In genomic region chr5:133310979-133311890, GRCm38 (mm10) we compare ENCODE assay signal across 9 mouse cellular contexts.
DNase-seq lines count a peak whose midpoint lies in the region; ATAC-seq and TF ChIP-seq lines count a peak whose summit lies in the region.
"Had no signal": no experiment of that assay in that cellular context is flagged by ENCODE, and none has a peak within 500 bp of the region (broad histone marks: within the 10 kb centered on the region; RNA-seq: fewer than 3 reads in every experiment).

No protein-coding gene starts in this region.

- 37% methylated on average over 6 of the region's 6 CpGs for WGBS in embryonic facial prominence, embryonic 10.5 days
- WGBS in hindbrain, postnatal 0 days: 26% methylated on average over 6 of the region's 6 CpGs
- 9% methylated on average over 6 of the region's 6 CpGs for WGBS in midbrain, embryonic 14.5 days
- WGBS in kidney, embryonic 14.5 days: 47% methylated on average over 6 of the region's 6 CpGs

- H3K27ac ChIP-seq in embryonic facial prominence, embryonic 10.5 days (replicated peaks): peak overlapping the region; percentile 51; the same call in 1 of the 2 replicates
- no peak overlapping the region for H3K27ac ChIP-seq in hindbrain, postnatal 0 days
- peak overlapping the region; percentile 53 for H3K27ac ChIP-seq in midbrain, embryonic 14.5 days (replicated peaks; ENCODE audit: low read depth, low read length)
- no peak overlapping the region for H3K27ac ChIP-seq in kidney, embryonic 14.5 days (ENCODE audit: low read depth, low read length)

- H3K9ac ChIP-seq in hindbrain, postnatal 0 days (replicated peaks; ENCODE audit: low read length): no peak overlapping the region
- H3K9ac ChIP-seq in midbrain, embryonic 14.5 days (replicated peaks; ENCODE audit: low read length): no peak overlapping the region
- no peak overlapping the region for H3K9ac ChIP-seq in kidney, embryonic 14.5 days (ENCODE audit: low read depth, low read length)

- no peaks in the 10 kb centered on the region for H3K27me3 ChIP-seq in embryonic facial prominence, embryonic 10.5 days (replicated peaks; ENCODE audit: low read depth, poor library complexity, severe bottlenecking)
- no peaks in the 10 kb centered on the region for H3K27me3 ChIP-seq in hindbrain, postnatal 0 days (ENCODE audit: insufficient read depth, low read length)
- H3K27me3 ChIP-seq in midbrain, embryonic 14.5 days (ENCODE audit: control insufficient read depth, insufficient read depth, low read length): no peaks in the 10 kb centered on the region
- no peaks in the 10 kb centered on the region for H3K27me3 ChIP-seq in kidney, embryonic 14.5 days (ENCODE audit: control insufficient read depth, insufficient read depth, low read length)

- no peak overlapping the region for H3K4me3 ChIP-seq in embryonic facial prominence, embryonic 10.5 days
- H3K4me3 ChIP-seq in hindbrain, postnatal 0 days (ENCODE audit: low read length): no peak overlapping the region
- H3K4me3 ChIP-seq in midbrain, embryonic 14.5 days (replicated peaks; ENCODE audit: low read depth, low read length): no peak overlapping the region
- no peak overlapping the region for H3K4me3 ChIP-seq in kidney, embryonic 14.5 days (ENCODE audit: low read length)
- H3K4me3 ChIP-seq: myocyte had no signal

- H3K4me2 ChIP-seq in hindbrain, postnatal 0 days (ENCODE audit: low read depth, low read length): no peak overlapping the region
- H3K4me2 ChIP-seq in midbrain, embryonic 14.5 days (ENCODE audit: low read length): no peak overlapping the region
- H3K4me2 ChIP-seq in kidney, embryonic 14.5 days (replicated peaks; ENCODE audit: low read depth, low read length): no peak overlapping the region

- no peaks in the 10 kb centered on the region for H3K9me3 ChIP-seq in embryonic facial prominence, embryonic 10.5 days
- H3K9me3 ChIP-seq in hindbrain, postnatal 0 days (ENCODE audit: low read length): no peaks in the 10 kb centered on the region
- H3K9me3 ChIP-seq in midbrain, embryonic 14.5 days (ENCODE audit: control insufficient read depth, low read length): no peaks in the 10 kb centered on the region
- no peaks in the 10 kb centered on the region for H3K9me3 ChIP-seq in kidney, embryonic 14.5 days (ENCODE audit: control insufficient read depth, low read length)

- peak; percentile 68 for ATAC-seq in hindbrain, postnatal 0 days
- ATAC-seq in midbrain, embryonic 14.5 days (ENCODE audit: low FRiP score, low TSS enrichment): peak; percentile 63; the same call in 1 of the 2 replicates
- ATAC-seq in kidney, embryonic 14.5 days (ENCODE audit: low FRiP score, low TSS enrichment): no peak

- TF ChIP-seq CTCF in hindbrain, postnatal 0 days (IDR thresholded peaks at IDR 0.05; ENCODE audit: low read depth): no peak

- DNase-seq in brain, adult 2 months (ENCODE audit: low read depth, low spot score): peak; percentile 67
- DNase-seq in embryonic facial prominence, embryonic 10.5 days (ENCODE audit: low spot score): peak; percentile 69
- peak; percentile 82 for DNase-seq in hindbrain, postnatal 0 days (ENCODE audit: low spot score)
- peak; percentile 88 for DNase-seq in midbrain, embryonic 14.5 days
- no peak for DNase-seq in kidney, adult 18-20 months
- DNase-seq in adrenal gland, adult 18-20 months (ENCODE audit: low spot score in 2 of 2): no peak
- DNase-seq in ovary, adult 18-20 months (ENCODE audit: low spot score): no peak

- H3K36me3 ChIP-seq in embryonic facial prominence, embryonic 10.5 days (replicated peaks): no peaks in the 10 kb centered on the region
- H3K36me3 ChIP-seq in hindbrain, postnatal 0 days (ENCODE audit: insufficient read depth, low read length): no peaks in the 10 kb centered on the region
- no peaks in the 10 kb centered on the region for H3K36me3 ChIP-seq in midbrain, embryonic 14.5 days (ENCODE audit: control insufficient read depth, insufficient read depth, low read length)
- H3K36me3 ChIP-seq in kidney, embryonic 14.5 days (ENCODE audit: control insufficient read depth, insufficient read depth, low read length): no peaks in the 10 kb centered on the region

- peaks cover 14% of the 10 kb centered on the region for H3K4me1 ChIP-seq in embryonic facial prominence, embryonic 10.5 days
- H3K4me1 ChIP-seq in hindbrain, postnatal 0 days (ENCODE audit: insufficient read depth, low read length): no peaks in the 10 kb centered on the region
- peaks cover 5% of the 10 kb centered on the region; the same call in 1 of the 2 replicates for H3K4me1 ChIP-seq in midbrain, embryonic 14.5 days (ENCODE audit: control insufficient read depth, insufficient read depth, low read length)
- no peaks in the 10 kb centered on the region for H3K4me1 ChIP-seq in kidney, embryonic 14.5 days (ENCODE audit: control insufficient read depth, insufficient read depth, low read length)

Comparison
In these comparisons a context has a peak if more than half of its experiments do, and no peak if none do; other contexts are left out.
1. DNase-seq: peak in brain, adult 2 months (single experiment), embryonic facial prominence, embryonic 10.5 days (single experiment), hindbrain, postnatal 0 days (single experiment) and midbrain, embryonic 14.5 days (single experiment); none in kidney, adult 18-20 months (single experiment), adrenal gland, adult 18-20 months (0 of 2) and ovary, adult 18-20 months (single experiment).
2. H3K27ac ChIP-seq: peak in embryonic facial prominence, embryonic 10.5 days (single experiment) and midbrain, embryonic 14.5 days (single experiment); none in hindbrain, postnatal 0 days (single experiment) and kidney, embryonic 14.5 days (single experiment).